Mouse (Mus musculus) liver, adult 2 months (tissue): ENCODE measurements around the gene Mical2.

Experiments used
- CTCF ChIP-seq: fragments of 200-500 bp; IDR thresholded peaks from 2 replicates; pipeline ENCODE4 v1.5.1; 2011; ENCODE audit warnings: low read depth, low read length, control low read depth
- POLR2A ChIP-seq: fragments of 200-500 bp; IDR thresholded peaks from 2 replicates; pipeline ENCODE4 v1.6.1; 2011; ENCODE audit warnings: low read length, control low read depth; ENCODE audit not compliant: insufficient read depth; ENCODE audit errors: extremely low read depth

GRCm38 (mm10) chr7:112454951-112455350 lies 229.3 kb downstream of the Mical2 start:
- no peak for TF ChIP-seq CTCF
- no peak for TF ChIP-seq POLR2A
